Mouse (Mus musculus) left cerebral cortex, adult 2 months (tissue): Measurements from ENCODE around the gene Epb41l4b. TPM values are rescaled to one million over a fixed set of nuclear protein-coding genes. Genes with fewer than 3 reads are reported as not detected.

Source experiments
- DNase-seq, 2 experiments: peaks; one replicate each; pipeline ENCODE4 v3.0.0; 2021 to 2022; ENCODE audit warnings: low spot score in 2 of 2, mixed read lengths in 1 of 2; ENCODE audit errors: extremely low spot score in 1 of 2
- H3K27ac ChIP-seq: fragments of 200-600 bp; 2 replicates; pipeline ENCODE4 v1.8.1; 2022
- H3K4me3 ChIP-seq: fragments of 200-600 bp; 2 replicates; pipeline ENCODE4 v1.8.1; 2022
- CTCF ChIP-seq: fragments of 200-600 bp; IDR thresholded peaks from 2 replicates; pipeline ENCODE4 v1.8.1; 2022; ENCODE audit warnings: antibody characterized with exemption, mild to moderate bottlenecking, moderate library complexity
- intact Hi-C: fragments of 180-260 bp; cut with DNase I; formaldehyde crosslinking; loops from one replicate; pipeline ENCODE4 v1.15.1; 2025
- total RNA-seq, 2 experiments: library from RNA; stranded (reverse); gene quantifications; 2 replicates each; pipeline ENCODE4 v1.2.3; 2021

The Epb41l4b gene
- total RNA-seq, 2 experiments from 2014 or later = 37.7 to 42.8 TPM

DNA sequence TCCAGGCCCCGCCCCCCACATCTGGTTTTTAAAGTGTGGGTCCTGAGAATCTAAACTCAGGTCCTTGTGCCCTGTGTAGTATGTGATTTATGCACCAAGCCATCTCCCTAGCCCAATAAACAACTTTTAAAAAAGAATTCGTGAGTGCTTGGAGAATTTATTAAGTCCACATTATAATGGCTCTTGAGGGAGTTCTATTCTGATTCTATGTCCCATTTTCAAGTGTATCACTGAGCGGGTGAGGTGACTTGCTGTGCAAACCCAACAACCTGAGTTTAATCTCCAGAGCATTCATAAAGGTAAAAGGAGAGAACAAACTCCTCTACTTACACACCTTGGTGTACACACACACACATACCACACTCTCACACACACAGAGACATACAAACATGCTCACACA is 25.4 kb upstream of the Epb41l4b start:
- intact Hi-C loops = no loop called here
- no peak for DNase-seq
- Histone ChIP-seq H3K27ac (no peak overlapping the region), H3K4me3 (no peak overlapping the region)
- no peak for TF ChIP-seq CTCF

DNA sequence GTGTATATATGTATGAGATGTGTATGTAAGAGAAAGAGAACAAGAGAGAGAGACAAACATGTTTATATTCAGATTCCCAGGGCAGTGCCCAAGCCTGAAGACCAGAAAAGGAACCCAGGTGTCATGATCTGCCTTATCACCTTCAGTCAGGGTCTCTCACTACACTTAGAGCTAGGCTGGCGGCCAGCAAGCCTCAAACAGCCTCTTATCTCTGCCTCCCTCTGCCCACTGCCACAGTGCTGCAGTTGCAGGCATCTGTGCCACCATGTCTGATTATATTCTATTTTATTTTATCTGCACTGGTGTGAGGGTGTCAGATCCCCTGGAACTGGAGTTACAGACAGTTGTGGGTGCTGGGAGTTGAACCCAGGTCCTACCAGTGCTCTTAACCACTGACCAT is 25.0 kb upstream of the Epb41l4b start:
- intact Hi-C loops = no loop called here
- Histone ChIP-seq H3K27ac (no peak overlapping the region), H3K4me3 (no peak overlapping the region)
- no peak for DNase-seq
- TF ChIP-seq CTCF = no peak

DNA sequence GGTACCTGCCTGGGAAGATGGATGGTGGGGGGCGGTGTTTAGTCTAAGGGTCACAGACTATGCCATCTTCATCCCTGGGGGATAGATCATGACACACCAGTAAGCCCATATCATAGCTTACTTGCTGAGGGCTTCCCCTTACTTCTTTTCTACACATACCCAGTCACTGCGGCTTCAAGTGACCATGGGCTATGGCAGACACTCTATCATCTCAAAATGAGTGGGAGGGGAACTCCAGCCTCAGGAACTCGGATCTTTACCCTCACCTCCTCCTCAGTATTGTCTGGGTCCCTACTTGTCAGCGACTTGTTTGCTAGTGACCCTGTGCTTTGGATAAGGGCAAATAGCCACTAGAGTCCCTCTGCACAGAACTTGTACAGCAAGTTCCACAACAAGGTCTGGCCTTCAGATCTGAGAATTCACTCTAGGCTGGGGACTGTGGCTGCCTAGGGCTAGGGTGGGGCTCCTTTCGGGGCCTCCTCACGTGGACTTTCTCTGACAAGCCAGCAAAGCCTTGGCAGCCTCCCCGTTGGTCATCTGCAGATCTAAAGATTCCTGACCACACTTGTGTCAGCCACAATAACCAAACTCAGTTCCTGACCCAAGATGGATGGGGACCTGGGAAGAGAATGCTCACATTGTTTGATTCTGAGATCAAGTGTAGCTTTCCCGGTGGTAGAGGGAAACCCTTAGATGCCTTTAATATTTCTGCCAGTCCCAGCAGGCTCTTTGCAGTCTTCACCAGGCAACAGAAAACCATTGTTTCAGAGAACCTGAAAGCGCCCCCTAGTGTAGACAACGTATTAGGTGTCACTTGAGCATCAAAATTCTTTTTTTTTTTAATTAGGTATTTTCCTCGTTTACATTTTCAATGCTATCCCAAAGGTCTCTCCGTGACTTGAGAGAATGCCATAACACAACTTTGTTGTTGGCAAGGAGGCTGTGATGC is 24.0 kb upstream of the Epb41l4b start:
- peak; percentile 50 for TF ChIP-seq CTCF
- no peak for DNase-seq
- no peak overlapping the region for H3K27ac ChIP-seq

DNA sequence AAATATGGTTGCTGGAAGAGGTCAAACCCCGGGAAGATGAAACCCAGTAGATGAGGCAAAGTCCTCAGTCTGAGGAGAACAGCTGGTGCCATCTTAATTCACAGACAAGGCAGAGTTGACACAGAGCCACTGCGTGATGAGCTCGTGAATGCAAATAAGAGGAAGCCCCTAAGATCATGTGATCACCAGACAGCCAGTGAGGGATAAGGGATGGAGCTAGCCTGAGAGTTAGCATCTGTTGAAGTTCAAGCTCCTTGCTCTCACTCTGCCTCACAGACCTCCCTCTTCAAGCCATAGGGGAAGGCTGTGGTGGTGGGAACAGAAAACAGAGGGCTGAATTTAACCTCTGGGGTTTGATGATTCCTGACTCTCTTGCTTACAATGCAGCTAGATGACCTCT is 22.4 kb upstream of the Epb41l4b start:
- Histone ChIP-seq H3K4me3 (no peak overlapping the region), H3K27ac (no peak overlapping the region)
- TF ChIP-seq CTCF = no peak
- intact Hi-C loops = no loop called here
- no peak for DNase-seq

More for the DNA sequence above, 24.0 kb upstream of the Epb41l4b start:
- intact Hi-C loops = no loop called here
- H3K4me3 ChIP-seq = no peak overlapping the region

DNA sequence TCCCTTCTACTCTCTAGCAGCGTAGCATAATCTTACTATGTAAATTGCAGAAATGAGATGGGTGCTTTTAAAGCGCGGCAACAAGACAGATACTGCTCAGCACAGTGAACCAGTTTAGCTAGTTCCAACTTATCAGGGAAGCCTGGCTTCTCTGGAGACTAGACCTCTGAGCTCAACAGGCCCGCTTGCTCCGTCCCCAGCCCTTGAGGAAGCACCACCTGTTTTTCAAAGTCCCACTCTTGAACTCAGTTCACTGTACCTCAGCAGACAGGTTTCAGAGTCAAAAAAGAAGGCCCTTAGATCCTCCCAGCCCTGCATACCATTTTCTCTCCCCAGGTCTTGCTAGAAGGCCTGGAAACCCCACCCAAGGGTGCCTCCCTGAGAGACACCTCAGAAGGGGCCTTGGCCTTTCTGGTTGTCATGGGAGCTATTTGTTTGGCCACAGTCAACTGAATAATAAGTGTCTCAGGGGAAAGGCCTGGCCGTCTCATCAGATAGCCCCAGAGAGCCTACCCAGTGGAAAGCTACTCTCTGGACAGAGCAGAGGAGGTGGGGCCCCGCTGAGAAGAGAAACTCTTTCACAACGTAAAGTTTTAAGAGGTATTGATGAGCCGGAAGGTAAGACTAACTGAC is 21.5 kb upstream of the Epb41l4b start:
- Histone ChIP-seq H3K4me3 (no peak overlapping the region), H3K27ac (no peak overlapping the region)
- DNase-seq = no peak
- no peak for TF ChIP-seq CTCF
- intact Hi-C loops = no loop called here

DNA sequence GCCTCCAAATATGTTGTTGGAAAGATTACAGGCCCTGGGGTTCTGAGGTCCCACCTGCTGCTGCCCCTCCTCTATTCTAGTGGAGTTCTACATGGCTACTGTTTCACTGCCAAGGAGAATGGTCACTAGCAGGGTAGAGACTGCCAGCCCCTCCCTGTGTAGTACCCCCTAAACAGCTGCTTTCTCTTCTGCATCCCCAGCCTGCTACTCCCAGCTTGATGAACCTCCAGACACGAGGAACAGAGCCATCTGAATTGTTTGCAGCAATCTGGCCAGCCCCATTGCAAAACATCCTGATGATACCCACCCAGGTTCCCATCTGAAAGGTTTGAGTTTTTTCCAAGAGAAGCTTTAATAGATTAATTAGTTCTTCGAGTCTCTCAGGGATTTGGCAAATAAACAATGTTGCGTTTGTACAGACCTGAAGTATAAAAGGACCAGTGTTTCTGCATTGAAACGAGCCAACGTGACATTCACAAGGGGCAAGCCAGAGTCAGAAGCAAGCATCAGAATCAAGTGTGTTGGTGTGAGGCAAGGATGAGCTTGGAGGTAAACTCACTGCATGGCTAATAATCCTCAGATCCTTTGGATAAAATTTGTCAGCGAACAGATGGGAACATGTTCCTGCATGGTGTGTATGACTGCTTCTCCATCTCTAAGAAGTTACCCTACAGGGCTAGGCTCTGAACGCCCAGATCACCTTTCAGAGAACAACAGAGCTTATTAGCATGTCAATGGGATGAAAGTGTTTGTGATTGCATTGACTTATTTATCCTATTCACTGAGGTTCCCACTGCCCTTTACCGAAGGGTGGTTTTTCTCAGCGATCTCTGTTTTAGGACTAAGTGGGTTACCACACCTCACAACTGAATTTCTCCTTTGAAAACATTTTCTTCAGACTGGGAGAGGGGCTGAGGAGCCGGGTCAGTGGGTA is 19.8 kb upstream of the Epb41l4b start:
- Histone ChIP-seq H3K4me3 (no peak overlapping the region), H3K27ac (no peak overlapping the region; the same call in 1 of the 2 replicates)
- no peak for DNase-seq
- intact Hi-C loops = no loop called here
- TF ChIP-seq CTCF = no peak

DNA sequence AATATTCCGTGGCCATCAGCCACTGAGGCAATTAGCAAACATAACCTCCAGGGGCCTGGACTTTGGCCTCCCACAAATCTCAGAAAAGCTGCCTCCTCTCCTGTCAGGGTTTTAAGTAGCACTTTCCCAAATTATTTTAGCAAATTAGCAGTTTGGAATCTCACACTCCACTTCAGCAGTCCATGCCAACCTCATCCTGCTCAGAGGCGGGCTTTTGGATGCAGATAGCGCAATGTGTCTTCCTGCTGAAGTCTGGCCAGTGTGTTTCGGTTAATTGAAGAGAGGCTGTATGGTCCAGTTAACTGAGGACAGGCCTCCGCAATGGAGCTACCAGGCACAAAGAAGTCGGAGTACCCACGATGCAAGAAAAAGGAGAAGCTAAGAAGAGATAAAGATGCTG is 17.3 kb upstream of the Epb41l4b start:
- no peak for TF ChIP-seq CTCF
- no peak overlapping the region for H3K27ac ChIP-seq
- intact Hi-C loops = no loop called here
- H3K4me3 ChIP-seq = no peak overlapping the region
- DNase-seq = no peak

DNA sequence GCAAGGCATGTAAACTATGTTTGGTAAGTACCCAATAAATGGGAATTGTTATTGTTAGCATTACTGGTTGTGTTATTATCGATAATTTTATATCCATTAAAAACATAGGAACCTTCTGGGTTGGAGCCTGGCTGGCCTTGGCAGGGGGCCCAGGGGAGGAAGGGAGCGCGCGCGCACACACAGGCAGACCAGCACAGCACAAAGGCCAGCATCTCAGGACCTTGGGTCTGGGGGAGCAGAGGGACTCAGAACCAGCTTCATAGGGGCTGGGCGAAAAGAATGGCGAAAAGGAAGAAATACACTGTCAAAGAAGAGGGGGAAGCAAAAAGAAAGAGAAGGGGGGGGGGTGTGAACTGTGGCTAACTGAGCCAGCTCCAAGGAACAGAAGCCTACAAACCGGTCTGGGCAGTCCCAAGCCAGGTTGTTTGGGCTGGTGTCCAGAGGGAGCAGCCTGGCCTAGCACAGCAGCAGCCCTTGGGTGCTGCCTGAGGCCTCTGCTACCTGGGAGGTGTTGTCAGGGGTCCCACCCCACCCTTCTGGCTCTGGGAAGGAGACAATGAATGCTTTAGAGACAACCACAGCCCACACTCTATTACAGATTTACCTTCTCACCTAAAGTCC is 13.4 kb upstream of the Epb41l4b start:
- no peak for DNase-seq
- intact Hi-C loops = no loop called here
- no peak for TF ChIP-seq CTCF
- Histone ChIP-seq H3K27ac (no peak overlapping the region), H3K4me3 (no peak overlapping the region)

DNA sequence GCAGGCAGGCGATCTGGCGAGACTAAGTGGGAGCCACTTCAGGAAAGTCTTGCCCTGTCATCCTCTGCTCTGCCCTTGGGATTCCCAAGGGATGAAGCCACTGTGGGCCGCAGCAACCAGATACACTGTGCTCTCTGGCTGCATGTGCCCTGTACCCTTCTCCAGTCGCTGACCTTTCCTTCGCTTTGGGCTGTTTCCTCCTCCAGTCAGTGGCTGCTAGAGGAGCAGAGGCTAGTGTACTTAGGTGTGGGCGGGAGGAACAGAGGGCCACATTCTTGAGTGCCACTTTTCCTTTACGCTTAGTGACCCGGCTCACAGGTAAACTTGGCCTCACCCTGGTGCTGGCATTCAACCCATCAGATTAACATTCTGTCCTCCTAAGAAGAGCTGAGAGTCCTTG is 10.6 kb upstream of the Epb41l4b start:
- intact Hi-C loops = no loop called here
- no peak for TF ChIP-seq CTCF
- DNase-seq = no peak

DNA sequence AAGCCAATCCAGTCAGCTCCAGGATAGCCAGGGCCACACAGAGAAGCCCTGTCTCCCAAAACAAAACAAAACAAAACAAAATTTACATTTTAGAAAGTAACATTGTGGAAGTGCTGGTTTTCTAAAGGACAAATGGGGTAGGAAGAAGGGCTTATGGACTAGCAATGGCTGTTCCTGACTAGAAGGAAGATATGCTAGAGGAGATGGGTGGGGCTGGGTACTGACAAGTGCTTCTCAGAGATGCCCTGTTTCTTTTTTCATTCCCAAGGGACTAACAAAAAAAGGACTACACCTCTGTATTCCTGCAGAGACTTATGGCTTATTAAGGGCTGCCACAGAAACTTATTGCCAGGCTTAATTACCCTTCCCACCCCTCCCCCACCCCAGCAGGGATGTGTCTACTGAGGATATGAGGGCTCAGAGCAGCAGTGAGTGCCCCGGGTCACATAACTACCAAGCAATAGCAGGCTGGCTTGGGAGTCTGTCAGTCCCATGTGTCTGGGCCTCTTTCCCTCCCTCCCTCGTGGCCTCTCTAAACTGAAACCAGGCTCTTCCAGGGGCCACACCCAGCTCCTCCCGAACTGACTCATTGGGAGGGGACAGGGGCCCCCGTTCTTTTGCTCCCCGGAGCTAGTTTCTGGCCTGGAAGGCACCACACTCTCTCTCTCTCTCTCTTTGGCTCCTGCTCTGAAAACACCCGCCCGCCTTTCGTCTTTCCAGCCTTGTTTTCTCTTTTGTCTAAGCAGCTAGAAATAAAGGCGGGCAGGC is 10.0 kb upstream of the Epb41l4b start:
- Histone ChIP-seq H3K27ac (no peak overlapping the region), H3K4me3 (no peak overlapping the region)
- no peak for TF ChIP-seq CTCF
- no peak for DNase-seq
- intact Hi-C loops = no loop called here

More for the DNA sequence above, 10.6 kb upstream of the Epb41l4b start:
- H3K27ac ChIP-seq = no peak overlapping the region
- no peak overlapping the region for H3K4me3 ChIP-seq
